Mouse (Mus musculus): ENCODE data around the gene Adgrl2. TPM values are rescaled to one million over a fixed set of nuclear protein-coding genes. Genes with fewer than 3 reads are reported as not detected.

Adgrl2 gene
- polyA plus RNA-seq, 1 experiment from 2014 or later: 83.2 TPM

- Histone ChIP-seq H3K27ac (ENCODE audit: low read depth) (no peak overlapping the region), H3K4me1 (ENCODE audit: insufficient read depth) (no peaks in the 10 kb centered on the region; the same call in 1 of the 2 replicates), H3K4me2 (no peak overlapping the region), H3K9me3 (ENCODE audit: low read depth, low read length) (no peaks in the 10 kb centered on the region), H3K4me3 (ENCODE audit: low read depth, low read length) (no peak overlapping the region), H3K27me3 (ENCODE audit: insufficient read depth, low read length) (no peaks in the 10 kb centered on the region), H3K36me3 (ENCODE audit: insufficient read depth) (0 out of 2 replicates have a peak, but pooled peaks cover 11% of the 10 kb centered on the region), H3K9ac (no peak overlapping the region)
- no peak for TF ChIP-seq CTCF (IDR thresholded peaks at IDR 0.05; ENCODE audit: low read depth)
- no peak for DNase-seq
- WGBS: 72% methylated on average over 8 of the region's 8 CpGs
- ATAC-seq (ENCODE audit: insufficient read depth): no peak
Observed at GRCm38 (mm10) chr3:148898535-148899250, 91.7 kb downstream of the Adgrl2 start.

GRCm38 (mm10) chr3:148896281-148896680 lies 94.1 kb downstream of the Adgrl2 start:
- Histone ChIP-seq H3K9me3 (ENCODE audit: low read depth, low read length) (no peaks in the 10 kb centered on the region), H3K4me1 (ENCODE audit: insufficient read depth) (no peaks in the 10 kb centered on the region), H3K4me2 (no peak overlapping the region), H3K36me3 (ENCODE audit: insufficient read depth) (0 out of 2 replicates have a peak, but pooled peaks cover 11% of the 10 kb centered on the region), H3K27ac (ENCODE audit: low read depth) (no peak overlapping the region), H3K9ac (no peak overlapping the region), H3K27me3 (ENCODE audit: insufficient read depth, low read length) (no peaks in the 10 kb centered on the region), H3K4me3 (ENCODE audit: low read depth, low read length) (no peak overlapping the region)
- TF ChIP-seq CTCF (IDR thresholded peaks at IDR 0.05; ENCODE audit: low read depth): no peak
- DNase-seq: no peak
- 71% methylated on average over 10 of the region's 10 CpGs for WGBS
- ATAC-seq (ENCODE audit: insufficient read depth): no peak

GRCm38 (mm10) chr3:148895396-148896109 lies 94.8 kb downstream of the Adgrl2 start:
- no peak for TF ChIP-seq CTCF (IDR thresholded peaks at IDR 0.05; ENCODE audit: low read depth)
- no peak for DNase-seq
- Histone ChIP-seq H3K4me3 (ENCODE audit: low read depth, low read length) (no peak overlapping the region), H3K4me1 (ENCODE audit: insufficient read depth) (no peaks in the 10 kb centered on the region), H3K36me3 (ENCODE audit: insufficient read depth) (0 out of 2 replicates have a peak, but pooled peaks cover 11% of the 10 kb centered on the region), H3K9ac (no peak overlapping the region), H3K27me3 (ENCODE audit: insufficient read depth, low read length) (no peaks in the 10 kb centered on the region), H3K9me3 (ENCODE audit: low read depth, low read length) (no peaks in the 10 kb centered on the region), H3K4me2 (no peak overlapping the region), H3K27ac (ENCODE audit: low read depth) (no peak overlapping the region)
- ATAC-seq (ENCODE audit: insufficient read depth): no peak
- 74% methylated on average over 13 of the region's 13 CpGs for WGBS

- Histone ChIP-seq H3K4me3 (ENCODE audit: low read depth, low read length) (no peak overlapping the region), H3K9ac (no peak overlapping the region), H3K4me1 (ENCODE audit: insufficient read depth) (no peaks in the 10 kb centered on the region), H3K4me2 (no peak overlapping the region), H3K36me3 (ENCODE audit: insufficient read depth) (peaks cover 15% of the 10 kb centered on the region; the same call in 1 of the 2 replicates), H3K27me3 (ENCODE audit: insufficient read depth, low read length) (no peaks in the 10 kb centered on the region), H3K9me3 (ENCODE audit: low read depth, low read length) (no peaks in the 10 kb centered on the region), H3K27ac (ENCODE audit: low read depth) (no peak overlapping the region)
- ATAC-seq (ENCODE audit: insufficient read depth) (no peak), DNase-seq (no peak)
- 87% methylated on average over 8 of the region's 8 CpGs for WGBS
- no peak for TF ChIP-seq CTCF (IDR thresholded peaks at IDR 0.05; ENCODE audit: low read depth)
Observed at GRCm38 (mm10) chr3:148894867-148895266, 95.5 kb downstream of the Adgrl2 start.

- Histone ChIP-seq H3K4me3 (ENCODE audit: low read depth, low read length) (no peak overlapping the region), H3K9ac (no peak overlapping the region), H3K4me2 (no peak overlapping the region), H3K27ac (ENCODE audit: low read depth) (no peak overlapping the region), H3K27me3 (ENCODE audit: insufficient read depth, low read length) (no peaks in the 10 kb centered on the region), H3K36me3 (ENCODE audit: insufficient read depth) (peaks cover 23% of the 10 kb centered on the region), H3K4me1 (ENCODE audit: insufficient read depth) (no peaks in the 10 kb centered on the region), H3K9me3 (ENCODE audit: low read depth, low read length) (no peaks in the 10 kb centered on the region)
- peak; percentile 56; the same call in 1 of the 2 replicates for ATAC-seq (ENCODE audit: insufficient read depth)
- DNase-seq: peak; percentile 33
- 82% methylated on average over 5 of the region's 5 CpGs for WGBS
- no peak for TF ChIP-seq CTCF (IDR thresholded peaks at IDR 0.05; ENCODE audit: low read depth)
Observed at GRCm38 (mm10) chr3:148887902-148888301, 102.5 kb downstream of the Adgrl2 start.

- no peak overlapping the region for H3K4me3 ChIP-seq (ENCODE audit: low read depth, low read length)
- TF ChIP-seq CTCF (IDR thresholded peaks at IDR 0.05; ENCODE audit: low read depth): no peak
- no peak overlapping the region for H3K9ac ChIP-seq
- H3K4me2 ChIP-seq: no peak overlapping the region
- ATAC-seq (ENCODE audit: insufficient read depth) (no peak), DNase-seq (no peak)
- H3K4me1 ChIP-seq (ENCODE audit: insufficient read depth): no peaks in the 10 kb centered on the region
- 64% methylated on average over 4 of the region's 4 CpGs for WGBS
- no peak overlapping the region for H3K27ac ChIP-seq (ENCODE audit: low read depth)
- no peaks in the 10 kb centered on the region for H3K9me3 ChIP-seq (ENCODE audit: low read depth, low read length)
- H3K36me3 ChIP-seq (ENCODE audit: insufficient read depth): peaks cover 23% of the 10 kb centered on the region
- H3K27me3 ChIP-seq (ENCODE audit: insufficient read depth, low read length): no peaks in the 10 kb centered on the region
Observed at GRCm38 (mm10) chr3:148886956-148887355, 103.4 kb downstream of the Adgrl2 start.

- TF ChIP-seq CTCF (IDR thresholded peaks at IDR 0.05; ENCODE audit: low read depth): no peak
- H3K4me1 ChIP-seq (ENCODE audit: insufficient read depth): no peaks in the 10 kb centered on the region
- DNase-seq (no peak), ATAC-seq (ENCODE audit: insufficient read depth) (no peak)
- H3K4me3 ChIP-seq (ENCODE audit: low read depth, low read length): no peak overlapping the region
- no peak overlapping the region for H3K9ac ChIP-seq
- H3K4me2 ChIP-seq: no peak overlapping the region
- no peak overlapping the region for H3K27ac ChIP-seq (ENCODE audit: low read depth)
- 67% methylated on average over 8 of the region's 8 CpGs for WGBS
- no peaks in the 10 kb centered on the region for H3K27me3 ChIP-seq (ENCODE audit: insufficient read depth, low read length)
- peaks cover 23% of the 10 kb centered on the region for H3K36me3 ChIP-seq (ENCODE audit: insufficient read depth)
- H3K9me3 ChIP-seq (ENCODE audit: low read depth, low read length): no peaks in the 10 kb centered on the region
Observed at GRCm38 (mm10) chr3:148885980-148886668, 104.2 kb downstream of the Adgrl2 start.
